Mouse (Mus musculus) bone marrow macrophage, adult 2 months (primary cell): ENCODE results near the gene Ccnjl. TPM values are rescaled to one million over a fixed set of nuclear protein-coding genes. Genes with fewer than 3 reads are reported as not detected.

Source experiments
- H3K27ac ChIP-seq: 2 replicates; pipeline ENCODE4 v1.5.1; 2012; ENCODE audit warnings: low read depth, low read length; ENCODE audit not compliant: insufficient read depth
- H3K4me1 ChIP-seq: 2 replicates; pipeline ENCODE4 v1.6.1; 2012; ENCODE audit warnings: low read length; ENCODE audit not compliant: control insufficient read depth, insufficient read depth
- H3K4me3 ChIP-seq: 2 replicates; pipeline ENCODE4 v1.5.1; 2012; ENCODE audit warnings: mild to moderate bottlenecking, low read length, moderate library complexity; ENCODE audit not compliant: insufficient read depth
- CTCF ChIP-seq: IDR thresholded peaks from 2 replicates; pipeline ENCODE4 v1.5.1; 2012; ENCODE audit warnings: low read depth, mild to moderate bottlenecking, low read length, moderate library complexity
- POLR2A ChIP-seq: IDR thresholded peaks from 2 replicates; pipeline ENCODE4 v1.6.1; 2012; ENCODE audit warnings: mild to moderate bottlenecking, low read depth, low read length, borderline replicate concordance
- polyA plus RNA-seq: library from polyadenylated mRNA; stranded (reverse); fragments of >200 nt; gene quantifications from 2 replicates; pipeline ENCODE4 v1.2.4, GENCODE M21; 2012; ENCODE audit not compliant: missing spikeins, insufficient read depth, insufficient read length

Ccnjl gene
- polyA plus RNA-seq, 1 experiment: not detected

DNA sequence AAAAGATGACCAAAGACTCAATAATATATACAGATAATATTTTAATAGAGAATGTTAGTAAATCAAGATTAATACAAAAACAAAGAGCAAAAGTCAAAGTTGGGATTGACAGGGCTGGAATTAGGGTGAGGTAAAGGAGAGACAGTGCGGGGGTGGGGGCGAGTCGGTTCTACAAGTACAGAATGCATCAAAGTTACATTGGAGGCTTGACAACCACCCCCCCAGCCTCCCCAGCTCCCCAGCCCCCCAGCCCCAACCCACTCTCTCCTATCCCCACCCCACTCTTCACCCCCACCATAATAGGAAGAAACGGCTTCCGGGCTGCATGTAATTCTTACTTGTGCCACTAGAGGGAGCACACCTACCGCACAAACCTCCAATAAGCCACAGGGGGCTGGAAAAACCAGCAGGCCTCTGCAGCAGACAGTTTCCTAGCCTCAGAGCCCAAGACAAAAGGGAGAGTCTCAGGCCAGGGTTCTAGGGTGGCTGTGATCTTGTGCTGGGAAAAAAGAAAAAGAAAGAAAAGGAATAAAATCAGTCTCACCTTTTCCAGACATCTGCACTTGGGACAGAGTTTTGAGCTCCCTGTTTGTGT is 34.7 kb upstream of the Ccnjl start:
- TF ChIP-seq POLR2A (no peak), CTCF (peak; percentile 84)
- no peak overlapping the region for H3K4me3 ChIP-seq
- H3K4me1 ChIP-seq: peaks cover 11% of the 10 kb centered on the region
- H3K27ac ChIP-seq: no peak overlapping the region

- Histone ChIP-seq H3K4me1 (peaks cover 11% of the 10 kb centered on the region), H3K27ac (no peak overlapping the region), H3K4me3 (no peak overlapping the region)
- TF ChIP-seq POLR2A (no peak), CTCF (no peak)
Measured at GRCm38 (mm10) chr11:43495037-43495436, 33.5 kb upstream of the Ccnjl start.

DNA sequence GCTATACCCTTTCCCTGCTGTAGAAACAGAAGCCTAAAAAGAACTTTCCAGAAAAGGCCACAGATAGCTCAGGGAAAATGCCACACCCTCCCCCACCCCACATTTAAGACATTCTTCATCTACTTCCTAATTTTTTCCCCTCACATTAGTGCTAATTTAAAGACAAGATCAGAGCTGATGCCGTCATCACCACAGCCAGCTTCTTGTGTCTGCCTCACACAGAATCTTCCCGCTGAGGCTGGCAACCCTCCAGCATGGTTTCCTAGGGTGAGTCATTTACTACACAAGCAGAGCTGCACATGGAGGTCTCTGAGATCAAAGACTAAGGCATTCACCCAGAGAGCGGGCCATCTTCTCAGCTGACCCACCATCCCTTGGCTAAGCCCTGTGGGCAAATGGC is 33.1 kb upstream of the Ccnjl start:
- Histone ChIP-seq H3K27ac (no peak overlapping the region), H3K4me3 (no peak overlapping the region), H3K4me1 (peaks cover 11% of the 10 kb centered on the region)
- TF ChIP-seq POLR2A (no peak), CTCF (no peak)

GRCm38 (mm10) chr11:43501256-43501655 is 27.3 kb upstream of the Ccnjl start:
- H3K4me3 ChIP-seq: no peak overlapping the region
- TF ChIP-seq CTCF: no peak
- TF ChIP-seq POLR2A: no peak
- no peaks in the 10 kb centered on the region for H3K4me1 ChIP-seq
- no peak overlapping the region for H3K27ac ChIP-seq

GRCm38 (mm10) chr11:43505188-43505587 is 23.4 kb upstream of the Ccnjl start:
- H3K27ac ChIP-seq: no peak overlapping the region
- H3K4me1 ChIP-seq: peaks cover 4% of the 10 kb centered on the region; the same call in 1 of the 2 replicates
- H3K4me3 ChIP-seq: no peak overlapping the region
- TF ChIP-seq CTCF (no peak), POLR2A (no peak)

- H3K4me1 ChIP-seq: peaks cover 4% of the 10 kb centered on the region; the same call in 1 of the 2 replicates
- H3K27ac ChIP-seq: no peak overlapping the region
- no peak for TF ChIP-seq CTCF
- no peak for TF ChIP-seq POLR2A
- H3K4me3 ChIP-seq: no peak overlapping the region
Measured at GRCm38 (mm10) chr11:43507976-43508375, 20.6 kb upstream of the Ccnjl start.

- TF ChIP-seq POLR2A: no peak
- TF ChIP-seq CTCF: no peak
- H3K4me1 ChIP-seq: peaks cover 4% of the 10 kb centered on the region; the same call in 1 of the 2 replicates
- H3K27ac ChIP-seq: no peak overlapping the region
- no peak overlapping the region for H3K4me3 ChIP-seq
Measured at GRCm38 (mm10) chr11:43509878-43510277, 18.7 kb upstream of the Ccnjl start.

DNA sequence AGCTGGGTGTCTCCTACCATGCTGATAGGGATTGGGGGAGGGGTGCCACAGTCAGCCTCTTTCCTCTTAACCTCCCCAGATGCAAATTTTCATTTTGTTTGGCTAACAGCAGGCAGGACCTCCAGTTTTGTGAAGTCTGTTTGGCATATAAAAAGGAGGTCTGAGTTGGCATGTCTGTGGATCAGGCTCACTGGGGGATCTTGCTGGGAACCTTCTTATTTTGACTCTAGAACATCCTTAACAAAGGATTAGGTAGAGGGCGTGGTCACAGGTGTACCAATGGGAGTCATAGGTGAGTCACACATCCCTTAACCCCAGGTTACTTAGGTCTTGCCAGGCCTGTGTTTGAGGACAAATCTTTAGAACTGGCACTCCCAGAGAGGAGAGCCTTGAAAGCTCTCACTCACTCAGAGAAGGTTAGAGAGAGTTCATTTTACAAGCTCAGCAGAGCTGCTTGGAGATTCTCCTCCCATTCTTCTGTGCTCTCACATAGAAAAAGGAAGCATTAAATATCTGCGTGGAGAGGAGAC is 15.9 kb upstream of the Ccnjl start:
- Histone ChIP-seq H3K4me1 (peaks cover 4% of the 10 kb centered on the region; the same call in 1 of the 2 replicates), H3K27ac (no peak overlapping the region), H3K4me3 (no peak overlapping the region)
- TF ChIP-seq POLR2A (no peak), CTCF (no peak)

DNA sequence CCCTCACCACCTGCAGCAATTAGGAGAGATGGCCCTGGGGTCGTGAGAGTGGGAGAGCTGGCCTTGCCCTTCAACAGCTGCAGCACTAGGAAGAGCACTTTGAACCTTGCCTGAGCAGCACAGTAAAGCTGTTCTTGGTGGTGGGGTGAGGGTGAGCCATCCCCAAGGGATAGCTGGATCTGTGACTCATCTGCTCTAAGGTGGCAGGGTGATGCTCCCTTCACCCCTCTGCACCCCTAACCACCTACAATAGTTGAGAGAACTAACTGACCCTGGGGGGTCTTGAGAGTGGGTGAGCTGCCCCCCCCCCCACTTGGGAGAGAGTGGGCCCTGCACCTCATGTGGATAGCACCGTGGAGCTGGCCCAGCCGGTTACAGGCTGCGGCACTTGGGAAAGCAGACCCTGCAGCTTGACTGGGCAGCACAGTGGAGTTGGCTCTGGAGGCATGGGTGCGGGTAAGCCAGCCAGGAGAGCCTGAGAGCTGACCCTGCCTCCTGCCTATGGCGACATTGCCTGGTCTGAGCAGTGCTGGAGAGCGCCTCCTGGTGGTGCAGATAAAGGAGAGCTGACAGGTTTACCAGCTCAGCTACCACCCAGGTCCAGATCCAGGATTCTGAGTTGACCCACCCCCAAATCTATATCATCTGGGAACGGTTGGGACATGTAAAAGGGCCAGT is 12.1 kb upstream of the Ccnjl start:
- Histone ChIP-seq H3K4me3 (no peak overlapping the region), H3K4me1 (no peaks in the 10 kb centered on the region), H3K27ac (no peak overlapping the region)
- peak; percentile 65 for TF ChIP-seq CTCF
- TF ChIP-seq POLR2A: no peak

DNA sequence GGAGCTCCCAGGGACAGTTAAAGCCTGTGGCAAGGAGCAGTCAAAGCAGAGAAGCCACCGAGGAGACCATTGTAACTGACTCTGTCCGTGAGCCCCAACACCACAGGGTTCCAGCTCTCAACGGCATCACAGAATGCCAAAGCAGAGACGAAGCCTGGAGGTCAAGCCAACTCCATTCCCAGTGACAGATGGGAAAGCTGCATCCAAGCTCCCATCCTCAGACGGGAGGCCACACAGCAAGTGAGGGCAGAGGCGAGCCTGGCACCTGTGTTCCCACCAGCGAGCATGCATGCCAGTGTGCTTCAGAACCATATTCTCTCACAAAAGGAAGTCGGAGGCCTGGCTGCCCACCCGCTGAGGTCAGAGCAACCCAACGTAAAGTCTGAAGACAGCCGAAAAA is 10.9 kb upstream of the Ccnjl start:
- TF ChIP-seq CTCF (no peak), POLR2A (no peak)
- Histone ChIP-seq H3K27ac (no peak overlapping the region), H3K4me1 (no peaks in the 10 kb centered on the region), H3K4me3 (no peak overlapping the region)
